Comparison of ENCODE assay signal across 21 mouse cellular contexts in the genomic region with DNA sequence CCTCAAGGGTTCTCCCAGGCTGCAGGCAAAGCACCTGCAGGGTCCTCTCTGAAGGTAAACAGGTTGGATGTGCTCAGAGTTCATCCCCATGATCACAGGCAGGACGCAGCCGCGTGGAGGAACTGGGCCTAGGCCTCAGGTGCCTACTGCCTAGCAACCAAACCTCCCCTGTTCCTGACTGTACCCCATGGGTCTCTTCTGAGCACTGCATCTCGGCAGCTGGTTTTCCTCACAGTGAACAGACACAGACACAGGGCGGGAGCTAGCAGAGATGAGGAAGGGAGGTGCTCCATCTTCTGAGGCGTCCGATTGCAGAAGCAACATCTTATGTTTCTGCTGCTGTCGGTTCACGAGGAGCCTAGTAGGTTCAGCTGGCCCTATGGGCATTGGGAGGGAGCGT. TPM values are rescaled to one million over a fixed set of nuclear protein-coding genes. Genes with fewer than 3 reads are reported as not detected.
DNase-seq lines count a peak whose midpoint lies in the region; ATAC-seq and TF ChIP-seq lines count a peak whose summit lies in the region.
"Had no signal": no experiment of that assay in that cellular context is flagged by ENCODE, and none has a peak within 500 bp of the region (broad histone marks: within the 10 kb centered on the region; RNA-seq: fewer than 3 reads in every experiment).

No protein-coding gene starts in this region.

- no peak overlapping the region for H3K9ac ChIP-seq in forebrain, postnatal 0 days
- no peak overlapping the region for H3K9ac ChIP-seq in forebrain, embryonic 13.5 days
- H3K9ac ChIP-seq in kidney, embryonic 16.5 days (replicated peaks; ENCODE audit: low read length): no peak overlapping the region
- no peak overlapping the region for H3K9ac ChIP-seq in hindbrain, embryonic 14.5 days
- H3K9ac ChIP-seq: forebrain, embryonic 12.5 days; liver, embryonic 15.5 days had no signal

- H3K27ac ChIP-seq in forebrain, postnatal 0 days (ENCODE audit: low read depth, low read length): no peak overlapping the region
- H3K27ac ChIP-seq in forebrain, embryonic 13.5 days: no peak overlapping the region
- H3K27ac ChIP-seq in kidney, embryonic 16.5 days (ENCODE audit: low read length): no peak overlapping the region
- H3K27ac ChIP-seq in cortical plate, adult 2 months (ENCODE audit: insufficient read depth, low read length): 0 out of 2 replicates have a peak overlapping the region, but pooled peaks have one; percentile 35
- H3K27ac ChIP-seq in hindbrain, embryonic 14.5 days: peak overlapping the region; percentile 64
- H3K27ac ChIP-seq: forebrain, embryonic 12.5 days; liver, embryonic 15.5 days had no signal

- no peak for DNase-seq in forebrain, postnatal 0 days
- no peak for DNase-seq in kidney, adult 9 months
- no peak for DNase-seq in hindbrain, embryonic 14.5 days (ENCODE audit: low spot score)
- DNase-seq in spleen, adult 12 weeks (ENCODE audit: low spot score): no peak
- DNase-seq: adrenal gland, adult 2 months; cerebellum, postnatal 14 days; heart, postnatal 4 days; kidney, postnatal 10 days; right cerebral cortex, postnatal 4 days; thymus, adult 18-20 months had no signal

- H3K4me2 ChIP-seq in forebrain, postnatal 0 days (ENCODE audit: low read depth): no peak overlapping the region
- H3K4me2 ChIP-seq in forebrain, embryonic 13.5 days: no peak overlapping the region
- peak overlapping the region; percentile 29; the same call in 1 of the 2 replicates for H3K4me2 ChIP-seq in kidney, embryonic 16.5 days (replicated peaks; ENCODE audit: low read depth, low read length)
- no peak overlapping the region for H3K4me2 ChIP-seq in hindbrain, embryonic 14.5 days (replicated peaks)
- H3K4me2 ChIP-seq: forebrain, embryonic 12.5 days; liver, embryonic 15.5 days had no signal

- TF ChIP-seq CTCF in forebrain, postnatal 0 days (IDR thresholded peaks at IDR 0.05; ENCODE audit: low read depth): no peak
- TF ChIP-seq CTCF in cortical plate, adult 2 months (IDR thresholded peaks at IDR 0.05; ENCODE audit: extremely low read depth, insufficient read depth, low read length): no peak

- 0 out of 2 replicates have a peak, but pooled peaks have one; percentile 23 for ATAC-seq in forebrain, postnatal 0 days
- ATAC-seq in forebrain, embryonic 13.5 days: no peak
- ATAC-seq in kidney, embryonic 16.5 days (ENCODE audit: low FRiP score, low TSS enrichment): peak; percentile 87
- ATAC-seq in hindbrain, embryonic 14.5 days (ENCODE audit: low FRiP score): no peak
- no peak for ATAC-seq in erythroblast, adult 5-6 weeks (replicated peaks; ENCODE audit: low FRiP score, poor library complexity, severe bottlenecking)
- ATAC-seq: lung, postnatal 0 days had no signal

- H3K27me3 ChIP-seq in forebrain, postnatal 0 days (ENCODE audit: insufficient read depth, low read length): no peaks in the 10 kb centered on the region
- peaks cover 6% of the 10 kb centered on the region; the same call in 1 of the 2 replicates for H3K27me3 ChIP-seq in forebrain, embryonic 13.5 days
- H3K27me3 ChIP-seq in kidney, embryonic 16.5 days (ENCODE audit: insufficient read depth, low read length): no peaks in the 10 kb centered on the region
- H3K27me3 ChIP-seq in hindbrain, embryonic 14.5 days (ENCODE audit: control insufficient read depth, insufficient read depth, low read length): no peaks in the 10 kb centered on the region
- H3K27me3 ChIP-seq: CH12.LX; liver, embryonic 15.5 days had no signal

- WGBS in forebrain, postnatal 0 days: 81% methylated on average over 10 of the region's 10 CpGs
- 88% methylated on average over 10 of the region's 10 CpGs for WGBS in forebrain, embryonic 13.5 days
- WGBS in kidney, embryonic 16.5 days: 31% methylated on average over 10 of the region's 10 CpGs
- WGBS in hindbrain, embryonic 14.5 days: 65% methylated on average over 10 of the region's 10 CpGs

- H3K36me3 ChIP-seq in forebrain, postnatal 0 days (ENCODE audit: insufficient read depth): no peaks in the 10 kb centered on the region
- H3K36me3 ChIP-seq in forebrain, embryonic 13.5 days (ENCODE audit: poor library complexity, severe bottlenecking): no peaks in the 10 kb centered on the region
- H3K36me3 ChIP-seq in kidney, embryonic 16.5 days (ENCODE audit: insufficient read depth, low read length): no peaks in the 10 kb centered on the region
- H3K36me3 ChIP-seq in hindbrain, embryonic 14.5 days (replicated peaks; ENCODE audit: control insufficient read depth, insufficient read depth): no peaks in the 10 kb centered on the region
- H3K36me3 ChIP-seq: forebrain, embryonic 12.5 days; liver, embryonic 15.5 days had no signal

- H3K9me3 ChIP-seq in forebrain, postnatal 0 days (ENCODE audit: low read length): no peaks in the 10 kb centered on the region
- H3K9me3 ChIP-seq in forebrain, embryonic 13.5 days (replicated peaks): no peaks in the 10 kb centered on the region
- no peaks in the 10 kb centered on the region for H3K9me3 ChIP-seq in kidney, embryonic 16.5 days (ENCODE audit: low read length)
- no peaks in the 10 kb centered on the region for H3K9me3 ChIP-seq in hindbrain, embryonic 14.5 days (ENCODE audit: control insufficient read depth, low read length)
- H3K9me3 ChIP-seq: forebrain, embryonic 12.5 days; liver, embryonic 15.5 days had no signal

- no peaks in the 10 kb centered on the region for H3K4me1 ChIP-seq in forebrain, postnatal 0 days (ENCODE audit: insufficient read depth)
- H3K4me1 ChIP-seq in forebrain, embryonic 13.5 days: 0 out of 2 replicates have a peak, but pooled peaks cover 2% of the 10 kb centered on the region
- no peaks in the 10 kb centered on the region for H3K4me1 ChIP-seq in kidney, embryonic 16.5 days (ENCODE audit: insufficient read depth, low read length)
- peaks cover 22% of the 10 kb centered on the region for H3K4me1 ChIP-seq in cortical plate, adult 2 months (ENCODE audit: control insufficient read depth, insufficient read depth, low read length)
- peaks cover 11% of the 10 kb centered on the region for H3K4me1 ChIP-seq in hindbrain, embryonic 14.5 days (replicated peaks; ENCODE audit: control insufficient read depth, insufficient read depth, low read length)
- H3K4me1 ChIP-seq: forebrain, embryonic 12.5 days; liver, embryonic 15.5 days had no signal

- TF ChIP-seq POLR2A in cortical plate, adult 2 months (IDR thresholded peaks at IDR 0.05; ENCODE audit: extremely low read depth, insufficient read depth, low read length): no peak

- H3K4me3 ChIP-seq in forebrain, postnatal 0 days (ENCODE audit: low read depth, low read length): no peak overlapping the region
- H3K4me3 ChIP-seq in forebrain, embryonic 13.5 days: no peak overlapping the region
- H3K4me3 ChIP-seq in kidney, embryonic 16.5 days (ENCODE audit: low read length): no peak overlapping the region
- no peak overlapping the region for H3K4me3 ChIP-seq in cortical plate, adult 2 months (ENCODE audit: insufficient read depth, low read length)
- no peak overlapping the region for H3K4me3 ChIP-seq in hindbrain, embryonic 14.5 days (replicated peaks; ENCODE audit: low read length)
- H3K4me3 ChIP-seq: forebrain, embryonic 12.5 days; liver, embryonic 15.5 days had no signal

RNA-seq across cellular contexts. Expression of a gene that starts 30.4 kb away (rescaled TPM):
- 46.5 and 69.4 TPM in 2 replicates for total RNA-seq in forebrain, postnatal 0 days (2014; rRNA removed)
- 60.5 and 64.6 TPM in 2 replicates for polyA plus RNA-seq in forebrain, postnatal 0 days (2015; fragmentation: Nextera tagmentation; extraction: Ambion mirVana)
- 13.1 and 13.2 TPM in 2 replicates for polyA plus RNA-seq in forebrain, embryonic 13.5 days (2015; fragmentation: Nextera tagmentation; extraction: Ambion mirVana)
- polyA plus RNA-seq in kidney, embryonic 16.5 days (2015; fragmentation: Nextera tagmentation; extraction: Ambion mirVana): 0.59 and 0.64 TPM in 2 replicates
- polyA plus RNA-seq in cortical plate, adult 2 months (2012; rRNA removed): 124 and 125 TPM in 2 replicates
- 104 and 118 TPM in 2 replicates for polyA plus RNA-seq in hindbrain, embryonic 14.5 days (2014; fragmentation: Nextera tagmentation; extraction: Ambion mirVana)
- not detected in 2 replicates for total RNA-seq in erythroblast, adult 5-6 weeks (2015; ENCODE audit: low replicate concordance)
- total RNA-seq in erythroblast, adult 5-6 weeks (2017; ENCODE audit: low replicate concordance): not detected in 2 replicates
- total RNA-seq: CH12.LX; megakaryocyte progenitor cell, adult 5-6 weeks; monocyte, adult 5-6 weeks; neutrophil, adult 5-6 weeks had no signal

Comparison
In these comparisons a context has a peak if more than half of its experiments do, and no peak if none do; other contexts are left out.
1. ATAC-seq: peak in forebrain, postnatal 0 days (single experiment) and kidney, embryonic 16.5 days (single experiment); none in forebrain, embryonic 13.5 days (single experiment), hindbrain, embryonic 14.5 days (single experiment) and erythroblast, adult 5-6 weeks (single experiment).
2. H3K27ac ChIP-seq: peak in cortical plate, adult 2 months (single experiment) and hindbrain, embryonic 14.5 days (single experiment); none in forebrain, postnatal 0 days (single experiment), forebrain, embryonic 13.5 days (single experiment) and kidney, embryonic 16.5 days (single experiment).